In the genomic region with DNA sequence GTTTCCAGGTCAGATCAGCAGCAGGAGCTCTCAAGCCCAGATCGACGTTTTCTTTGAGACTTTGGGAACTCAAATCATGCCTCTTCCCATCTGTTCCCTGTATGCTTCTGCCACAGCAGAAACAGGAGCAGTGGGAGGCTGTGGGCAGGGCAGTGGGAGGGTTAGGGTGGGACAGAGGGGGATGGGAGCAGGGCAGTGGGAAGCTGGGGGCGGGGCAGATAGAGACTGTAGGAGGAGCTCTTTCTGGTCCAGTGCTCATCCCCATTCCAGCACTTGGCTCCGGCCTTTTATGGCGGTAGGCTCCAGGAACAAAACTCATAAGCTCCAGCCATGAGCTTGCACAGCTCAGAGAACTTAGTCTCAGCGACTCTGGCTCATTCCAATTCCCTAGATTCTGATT, we compare ENCODE assay signal across 11 mouse cellular contexts. TPM values are rescaled to one million over a fixed set of nuclear protein-coding genes. Genes with fewer than 3 reads are reported as not detected.
A peak's percentile ranks its signal among the peaks of the same experiment; 100 is the strongest.
DNase-seq lines count a peak whose midpoint lies in the region; ATAC-seq lines count a peak whose summit lies in the region.
"Had no signal": no experiment of that assay in that cellular context is flagged by ENCODE, and none has a peak within 500 bp of the region (broad histone marks: within the 10 kb centered on the region; RNA-seq: fewer than 3 reads in every experiment).

No protein-coding gene starts in this region.

- 41% methylated on average over 6 of the region's 6 CpGs for WGBS in forebrain, embryonic 10.5 days
- 23% methylated on average over 6 of the region's 6 CpGs for WGBS in forebrain, embryonic 14.5 days
- WGBS in neural tube, embryonic 11.5 days, result 38% methylated on average over 6 of the region's 6 CpGs
- 6% methylated on average over 6 of the region's 6 CpGs for WGBS in kidney, embryonic 16.5 days

- DNase-seq in forebrain, embryonic 10.5 days (ENCODE audit: extremely low spot score, low spot score), result peak; percentile 21
- no peak for DNase-seq in forebrain, embryonic 14.5 days (ENCODE audit: low spot score)
- DNase-seq in neural tube, embryonic 11.5 days (ENCODE audit: low spot score), result peak; percentile 32
- DNase-seq in neural tube, embryonic 10.5 days (ENCODE audit: extremely low spot score, low spot score), result no peak
- DNase-seq in testis, postnatal 14 days (ENCODE audit: low spot score), result peak; percentile 57
- no peak for DNase-seq in spleen, postnatal 10 days (ENCODE audit: low spot score in 2 of 2)
- DNase-seq: cerebellum, adult 8-10 months had no signal

- no peaks in the 10 kb centered on the region for H3K27me3 ChIP-seq in forebrain, embryonic 10.5 days (ENCODE audit: poor library complexity, severe bottlenecking)
- no peaks in the 10 kb centered on the region for H3K27me3 ChIP-seq in forebrain, embryonic 14.5 days (replicated peaks; ENCODE audit: control insufficient read depth, insufficient read depth, low read length)
- H3K27me3 ChIP-seq in neural tube, embryonic 11.5 days (ENCODE audit: control insufficient read depth, insufficient read depth, low read length), result no peaks in the 10 kb centered on the region
- no peaks in the 10 kb centered on the region for H3K27me3 ChIP-seq in kidney, embryonic 16.5 days (ENCODE audit: insufficient read depth, low read length)
- H3K27me3 ChIP-seq: forebrain, embryonic 12.5 days; neural tube, embryonic 13.5 days had no signal

- no peak; the same call in 1 of the 2 replicates for ATAC-seq in forebrain, embryonic 14.5 days
- no peak for ATAC-seq in neural tube, embryonic 11.5 days (ENCODE audit: insufficient read depth, low FRiP score, low TSS enrichment)
- peak; percentile 92 for ATAC-seq in kidney, embryonic 16.5 days (ENCODE audit: low FRiP score, low TSS enrichment)
- ATAC-seq in activated CD4-positive, CD25-positive, alpha-beta regulatory T cell, adult 4 months, result no peak

- H3K4me1 ChIP-seq in forebrain, embryonic 10.5 days, result peaks cover 46% of the 10 kb centered on the region
- no peaks in the 10 kb centered on the region for H3K4me1 ChIP-seq in forebrain, embryonic 14.5 days (ENCODE audit: control insufficient read depth, insufficient read depth, low read length)
- peaks cover 6% of the 10 kb centered on the region for H3K4me1 ChIP-seq in neural tube, embryonic 11.5 days (ENCODE audit: control insufficient read depth, insufficient read depth, low read length)
- H3K4me1 ChIP-seq in kidney, embryonic 16.5 days (ENCODE audit: insufficient read depth, low read length), result peaks cover 23% of the 10 kb centered on the region

- H3K9ac ChIP-seq in forebrain, embryonic 14.5 days (ENCODE audit: low read length), result no peak overlapping the region
- no peak overlapping the region for H3K9ac ChIP-seq in neural tube, embryonic 11.5 days (ENCODE audit: low read length)
- H3K9ac ChIP-seq in kidney, embryonic 16.5 days (replicated peaks; ENCODE audit: low read length), result peak overlapping the region; percentile 32; the same call in 1 of the 2 replicates
- H3K9ac ChIP-seq: forebrain, embryonic 12.5 days; neural tube, embryonic 13.5 days had no signal

- 0 out of 2 replicates have a peak overlapping the region, but pooled peaks have one; percentile 25 for H3K27ac ChIP-seq in forebrain, embryonic 10.5 days
- no peak overlapping the region for H3K27ac ChIP-seq in forebrain, embryonic 14.5 days (ENCODE audit: low read depth, low read length)
- H3K27ac ChIP-seq in neural tube, embryonic 11.5 days (ENCODE audit: low read depth, low read length), result no peak overlapping the region
- H3K27ac ChIP-seq in kidney, embryonic 16.5 days (ENCODE audit: low read length), result peak overlapping the region; percentile 91
- H3K27ac ChIP-seq: forebrain, embryonic 12.5 days; neural tube, embryonic 13.5 days had no signal

- H3K4me2 ChIP-seq in forebrain, embryonic 14.5 days (ENCODE audit: low read length), result no peak overlapping the region
- H3K4me2 ChIP-seq in neural tube, embryonic 11.5 days (ENCODE audit: low read depth), result no peak overlapping the region
- peak overlapping the region; percentile 41 for H3K4me2 ChIP-seq in kidney, embryonic 16.5 days (replicated peaks; ENCODE audit: low read depth, low read length)
- H3K4me2 ChIP-seq: forebrain, embryonic 12.5 days; neural tube, embryonic 13.5 days had no signal

- peaks cover 26% of the 10 kb centered on the region for H3K36me3 ChIP-seq in forebrain, embryonic 10.5 days (replicated peaks)
- H3K36me3 ChIP-seq in forebrain, embryonic 14.5 days (ENCODE audit: control insufficient read depth, insufficient read depth, low read length), result no peaks in the 10 kb centered on the region; the same call in 1 of the 2 replicates
- no peaks in the 10 kb centered on the region; the same call in 1 of the 2 replicates for H3K36me3 ChIP-seq in neural tube, embryonic 11.5 days (ENCODE audit: control insufficient read depth, insufficient read depth, low read length)
- H3K36me3 ChIP-seq in kidney, embryonic 16.5 days (ENCODE audit: insufficient read depth, low read length), result no peaks in the 10 kb centered on the region; the same call in 1 of the 2 replicates
- H3K36me3 ChIP-seq: forebrain, embryonic 12.5 days; neural tube, embryonic 13.5 days had no signal

- H3K4me3 ChIP-seq in forebrain, embryonic 10.5 days, result no peak overlapping the region
- no peak overlapping the region for H3K4me3 ChIP-seq in forebrain, embryonic 14.5 days (ENCODE audit: low read depth, low read length)
- no peak overlapping the region for H3K4me3 ChIP-seq in neural tube, embryonic 11.5 days (ENCODE audit: low read depth, low read length)
- H3K4me3 ChIP-seq in kidney, embryonic 16.5 days (ENCODE audit: low read length), result no peak overlapping the region
- H3K4me3 ChIP-seq: forebrain, embryonic 12.5 days; neural tube, embryonic 13.5 days had no signal

- no peaks in the 10 kb centered on the region for H3K9me3 ChIP-seq in forebrain, embryonic 10.5 days
- H3K9me3 ChIP-seq in forebrain, embryonic 14.5 days (replicated peaks; ENCODE audit: control insufficient read depth, low read length), result no peaks in the 10 kb centered on the region
- no peaks in the 10 kb centered on the region for H3K9me3 ChIP-seq in neural tube, embryonic 11.5 days (ENCODE audit: control insufficient read depth, low read length)
- no peaks in the 10 kb centered on the region for H3K9me3 ChIP-seq in kidney, embryonic 16.5 days (ENCODE audit: low read length)
- H3K9me3 ChIP-seq: forebrain, embryonic 12.5 days; neural tube, embryonic 13.5 days had no signal

RNA-seq across cellular contexts. Expression of a gene that starts 49.7 kb away (rescaled TPM):
- polyA plus RNA-seq in forebrain, embryonic 10.5 days (2016; fragmentation: Nextera tagmentation; extraction: Ambion mirVana), result 128 and 141 TPM in 2 replicates
- polyA plus RNA-seq in forebrain, embryonic 14.5 days (2014; fragmentation: Nextera tagmentation; extraction: Ambion mirVana), result 30.6 and 32.9 TPM in 2 replicates
- 129 and 130 TPM in 2 replicates for polyA plus RNA-seq in neural tube, embryonic 11.5 days (2014; fragmentation: Nextera tagmentation; extraction: Ambion mirVana)
- polyA plus RNA-seq in kidney, embryonic 16.5 days (2015; fragmentation: Nextera tagmentation; extraction: Ambion mirVana), result 40.8 and 44.4 TPM in 2 replicates
- 1 to 10 TPM; 2.5 to 4.6 TPM for polyA plus RNA-seq in activated CD4-positive, CD25-positive, alpha-beta regulatory T cell, adult 4 months (2017; shearing (Covaris generic))

Comparison
In these comparisons a context has a peak if more than half of its experiments do, and no peak if none do; other contexts are left out.
1. DNase-seq: peak in forebrain, embryonic 10.5 days (single experiment), neural tube, embryonic 11.5 days (single experiment) and testis, postnatal 14 days (single experiment); none in forebrain, embryonic 14.5 days (single experiment), neural tube, embryonic 10.5 days (single experiment) and spleen, postnatal 10 days (0 of 2).
2. H3K27ac ChIP-seq: peak in forebrain, embryonic 10.5 days (single experiment) and kidney, embryonic 16.5 days (single experiment); none in forebrain, embryonic 14.5 days (single experiment) and neural tube, embryonic 11.5 days (single experiment).